Mouse (Mus musculus) lung, adult 10 weeks (tissue): ENCODE measurements around the gene Zswim7. TPM values are rescaled to one million over a fixed set of nuclear protein-coding genes. Genes with fewer than 3 reads are reported as not detected.

ENCODE experiments used
- polyA plus RNA-seq: library from polyadenylated mRNA; stranded (reverse); fragments of 350-450 nt; fragmentation: Illumina TruSeq; extraction: RNeasy Lipid Tissue Mini Kit (QIAGEN cat#74804); gene quantifications from one replicate; pipeline ENCODE4 v1.2.3, GENCODE M21; 2014; ENCODE audit warnings: low read depth, low replicate concordance; ENCODE audit not compliant: insufficient read depth

The Zswim7 gene
- polyA plus RNA-seq = 11.8 TPM

GRCm38 (mm10) chr11:62280675-62281600 is at the start of gene Zswim7, which contains the start of gene Ttc19:
TSS of gene Zswim7 (minus strand) at chr11:62281375.
TSS of gene Ttc19 (plus strand) at chr11:62281473.

GRCm38 (mm10) chr11:62248401-62249244 is 32.6 kb downstream of the Zswim7 start, which contains the start of gene Adora2b:
TSS of gene Adora2b (plus strand) at chr11:62248984.

Other genes starting within 250 kb of the Zswim7 start
- gene Adora2b, start 32.4 kb downstream of the Zswim7 start, polyA plus RNA-seq = 9.5 TPM
- gene Ttc19, start 98 bp upstream of the Zswim7 start, polyA plus RNA-seq = 6.7 TPM
- 3.2 TPM for gene Pigl, start 177.1 kb upstream of the Zswim7 start, polyA plus RNA-seq
- 26.9 TPM for gene Ncor1, start 177.2 kb upstream of the Zswim7 start, polyA plus RNA-seq